Mouse (Mus musculus) adrenal gland, adult 2 months (tissue): ENCODE data around the gene Frmpd2. TPM values are rescaled to one million over a fixed set of nuclear protein-coding genes. Genes with fewer than 3 reads are reported as not detected.

Experiments used
- DNase-seq: peaks from one replicate; pipeline ENCODE4 v3.0.0; 2021
- polyA plus RNA-seq: library from polyadenylated mRNA; depleted of rRNA; stranded (reverse); fragments of >200 nt; gene quantifications from 2 replicates; pipeline ENCODE4 v1.2.3, GENCODE M21; 2012
- total RNA-seq, 2 experiments: library from RNA; stranded (reverse); gene quantifications; 2 replicates each; pipeline ENCODE4 v1.2.3; 2021

Gene Frmpd2
- total and polyA plus RNA-seq, 3 experiments = 0.12 TPM; not detected in 2

DNA sequence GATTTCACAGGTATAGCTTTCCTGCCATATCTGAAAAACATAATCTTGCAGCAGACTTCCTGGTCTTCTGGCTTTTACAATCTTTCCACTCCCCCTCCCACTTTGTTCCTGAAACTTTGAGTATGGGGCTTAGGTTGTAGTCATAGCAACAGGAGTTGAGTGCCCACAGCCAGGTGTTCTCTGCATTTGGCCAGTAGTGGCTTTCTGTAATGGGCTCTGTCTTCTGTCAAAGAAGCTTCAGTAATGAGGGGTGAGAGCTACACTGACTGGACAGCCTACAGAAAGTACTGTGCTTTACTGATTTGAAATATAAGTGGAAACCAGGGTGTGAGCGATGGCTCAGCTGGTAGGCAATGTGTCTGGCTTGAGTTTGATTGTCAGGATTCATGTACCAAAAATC is 37.2 kb downstream of the Frmpd2 start:
- no peak for DNase-seq

DNA sequence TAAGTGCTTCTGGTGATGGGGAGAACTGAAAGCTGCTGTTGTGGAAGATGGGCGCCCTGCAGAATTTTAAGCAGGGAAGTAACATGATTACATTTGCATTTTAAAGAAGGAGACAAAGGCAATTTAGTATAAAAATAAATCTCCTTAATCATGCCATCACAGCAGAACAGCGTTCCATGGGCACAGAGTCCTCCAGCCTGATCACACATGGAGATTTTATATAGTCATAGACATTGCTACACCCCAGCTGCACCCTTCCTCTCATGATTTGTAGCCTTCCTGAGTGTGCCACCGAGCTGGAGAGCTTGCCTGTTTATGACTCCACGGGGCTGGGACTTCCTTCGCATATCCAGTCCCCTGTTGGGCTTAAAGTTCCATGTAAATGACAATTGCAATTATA is 42.4 kb downstream of the Frmpd2 start:
- no peak for DNase-seq

DNA sequence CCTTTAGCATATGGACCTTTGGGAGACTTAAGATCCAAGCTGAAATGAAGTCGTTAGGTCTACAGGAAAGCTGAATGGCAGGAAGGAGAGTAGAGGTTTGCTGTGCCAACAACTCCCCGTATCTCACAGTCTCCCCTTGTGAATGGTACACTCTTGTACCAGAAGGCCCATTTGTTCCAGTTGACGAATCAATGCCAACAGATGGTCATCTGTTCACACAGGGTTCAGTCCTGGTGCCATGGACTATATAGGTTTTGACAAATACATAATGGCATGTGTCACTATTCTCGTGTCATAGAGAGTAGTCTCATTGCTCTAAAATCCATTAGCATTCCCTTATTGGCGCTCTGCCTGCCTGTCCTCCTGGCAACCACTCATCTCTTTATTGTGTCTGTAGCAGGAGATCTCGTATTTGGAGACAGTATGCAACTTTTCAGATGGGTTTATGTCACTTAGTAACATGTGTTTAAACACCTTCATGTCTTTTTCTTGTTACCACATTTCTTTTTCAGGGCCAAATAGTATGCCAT is 43.3 kb downstream of the Frmpd2 start:
- no peak for DNase-seq

DNA sequence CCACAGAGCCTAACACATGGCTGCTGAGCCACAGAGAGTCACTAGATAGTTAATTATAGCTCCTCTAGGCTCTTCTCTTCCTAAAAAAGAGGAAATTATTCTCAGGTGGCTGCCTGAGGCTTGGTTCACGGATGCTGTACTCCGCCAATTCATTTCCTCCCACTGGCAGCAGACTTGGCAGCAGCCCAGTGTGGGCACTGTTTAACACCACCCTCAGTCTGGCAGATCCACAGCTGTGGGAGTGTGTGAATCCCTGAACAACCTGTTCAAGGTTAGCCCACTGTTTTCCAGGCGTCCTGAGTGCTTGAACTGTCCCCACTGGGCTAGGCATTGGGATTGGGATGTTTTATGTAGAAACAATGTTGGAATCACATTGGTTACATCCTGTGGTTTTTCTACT is 50.0 kb downstream of the Frmpd2 start:
- DNase-seq = no peak

DNA sequence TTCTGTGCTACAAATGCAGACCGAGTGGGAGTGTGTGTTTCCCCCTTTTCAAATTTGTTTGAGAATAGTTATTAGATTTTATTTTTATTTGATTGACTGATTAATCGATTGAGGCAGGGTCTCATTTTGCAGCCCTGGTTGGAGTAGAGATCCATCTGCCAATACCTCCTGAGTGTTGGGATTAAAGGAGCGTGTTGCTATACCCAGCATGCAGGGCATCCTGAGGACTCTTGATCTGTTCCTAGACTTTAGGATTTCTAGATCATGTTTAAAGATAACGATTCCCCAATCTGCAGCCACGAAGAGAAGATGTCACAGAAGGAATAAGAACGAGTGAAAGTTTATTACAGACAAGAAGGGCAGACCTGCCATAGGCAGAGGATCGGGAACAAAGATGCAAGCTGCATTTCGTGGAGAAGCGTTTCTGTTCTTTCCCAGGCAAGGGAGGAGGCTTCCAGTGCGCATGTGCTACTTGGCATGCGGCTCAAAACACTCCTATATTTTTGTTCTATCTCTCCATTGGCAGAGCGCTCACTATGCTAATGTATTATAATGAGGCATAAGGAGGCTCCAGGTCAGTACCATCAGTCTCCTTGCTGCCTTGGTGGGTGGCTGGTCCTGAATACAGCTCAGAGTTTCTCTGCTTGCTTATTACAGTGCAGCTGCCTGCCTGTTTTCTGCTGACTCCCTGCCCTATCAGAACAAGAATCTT is 53.9 kb downstream of the Frmpd2 start:
- no peak for DNase-seq

DNA sequence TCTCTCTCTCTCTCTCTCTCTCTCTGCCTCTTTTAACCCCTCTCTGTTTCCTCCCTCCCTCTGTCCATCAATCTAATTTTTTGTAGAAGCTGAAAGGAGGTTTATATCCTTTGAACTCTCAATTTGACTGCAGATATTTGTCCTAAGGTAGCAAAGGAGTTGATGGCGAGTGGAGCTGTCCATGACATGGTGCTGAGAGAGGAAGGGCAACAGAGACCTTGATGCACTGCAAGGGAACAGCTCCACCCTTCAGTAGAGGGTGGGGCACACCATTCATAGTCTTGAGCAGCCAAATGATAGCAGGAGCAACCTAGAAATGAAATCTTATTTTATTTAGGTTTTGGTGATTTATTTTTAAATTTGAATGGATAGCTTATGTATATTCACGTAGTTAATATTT is 55.1 kb downstream of the Frmpd2 start:
- no peak for DNase-seq

DNA sequence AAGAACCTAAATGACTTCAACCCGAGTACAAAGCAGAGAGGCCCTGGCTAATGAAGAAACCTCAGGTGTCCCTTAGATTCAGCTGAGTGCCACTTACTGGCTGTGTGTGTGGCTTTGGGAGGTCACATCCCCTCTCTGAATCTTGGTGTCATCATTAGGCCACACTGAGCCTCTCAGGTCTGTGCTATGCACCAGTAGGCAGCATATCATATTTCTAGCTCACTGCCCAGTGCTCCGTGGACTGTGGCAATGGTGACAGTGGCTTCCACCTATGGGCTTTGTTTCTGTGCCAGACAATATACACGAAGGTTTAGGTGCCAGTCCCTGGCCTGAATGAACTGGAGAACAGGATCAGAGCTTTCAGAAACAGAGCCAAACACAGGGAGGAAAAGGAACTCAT is 56.4 kb downstream of the Frmpd2 start:
- DNase-seq = no peak

DNA sequence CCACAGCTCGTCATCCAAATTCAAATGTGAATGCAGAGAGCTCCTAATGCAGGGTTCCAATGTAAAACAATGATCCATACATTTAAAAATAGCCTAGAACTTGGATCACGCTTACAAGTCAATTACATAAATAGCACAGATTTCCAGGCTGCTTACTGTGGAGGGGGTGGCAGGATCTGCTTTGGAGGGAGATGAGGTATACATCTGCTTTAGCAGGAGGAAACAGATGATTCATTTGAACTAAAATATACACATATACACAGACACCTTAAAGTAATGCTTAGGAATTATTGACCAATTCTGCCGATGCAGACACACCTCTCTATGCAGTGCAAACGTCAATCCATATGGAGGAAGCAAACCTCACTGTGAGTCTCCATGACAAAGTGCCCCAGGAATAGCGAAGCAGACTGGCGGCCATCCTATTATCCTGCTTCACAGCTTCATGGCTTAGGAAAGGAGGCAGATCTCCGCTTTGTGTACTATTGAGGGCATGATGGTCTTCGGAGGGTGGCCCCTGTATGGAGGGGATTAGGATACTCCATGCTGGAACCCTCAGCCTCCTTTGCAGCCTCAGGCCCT is 59.9 kb downstream of the Frmpd2 start:
- no peak for DNase-seq

DNA sequence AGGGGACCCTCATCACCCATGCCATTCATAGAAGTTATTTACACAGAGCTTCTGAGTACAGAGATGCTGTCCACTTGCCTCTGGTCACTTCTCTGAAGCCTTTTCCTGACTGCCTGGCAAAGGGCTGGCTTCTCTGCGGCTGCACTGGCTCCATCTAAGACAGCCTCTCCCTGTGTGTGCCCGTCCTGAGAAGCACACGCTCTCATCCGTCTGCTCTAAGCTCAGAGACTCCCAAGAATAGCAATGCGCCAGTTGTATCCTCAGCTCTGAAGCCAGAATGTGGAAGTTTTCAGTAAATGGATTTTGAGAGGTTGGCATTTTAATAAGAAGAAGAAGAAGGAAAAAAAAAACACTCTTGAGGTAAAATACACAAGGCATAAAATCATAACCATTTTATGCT is 61.3 kb downstream of the Frmpd2 start:
- no peak for DNase-seq

DNA sequence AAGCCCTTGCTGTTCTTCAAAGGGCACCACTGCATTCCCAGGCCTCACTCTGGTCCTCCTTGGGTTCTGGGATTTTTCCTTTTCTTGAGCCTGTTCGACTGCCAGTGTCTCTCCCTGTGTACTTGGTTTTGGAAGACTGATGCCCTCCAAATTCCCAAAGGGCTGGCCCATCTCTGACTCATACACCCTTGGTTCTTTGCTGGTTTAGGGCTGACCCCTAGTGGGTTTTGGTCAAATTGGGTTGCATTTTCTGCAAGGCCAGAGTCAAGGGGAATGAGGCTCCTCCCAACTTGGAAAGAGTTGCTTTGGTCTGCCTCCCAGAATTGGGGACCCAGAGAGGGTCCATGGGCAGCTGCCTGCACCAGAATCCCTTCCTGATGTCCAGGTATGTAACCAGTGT is 62.0 kb downstream of the Frmpd2 start:
- peak; percentile 2 for DNase-seq

DNA sequence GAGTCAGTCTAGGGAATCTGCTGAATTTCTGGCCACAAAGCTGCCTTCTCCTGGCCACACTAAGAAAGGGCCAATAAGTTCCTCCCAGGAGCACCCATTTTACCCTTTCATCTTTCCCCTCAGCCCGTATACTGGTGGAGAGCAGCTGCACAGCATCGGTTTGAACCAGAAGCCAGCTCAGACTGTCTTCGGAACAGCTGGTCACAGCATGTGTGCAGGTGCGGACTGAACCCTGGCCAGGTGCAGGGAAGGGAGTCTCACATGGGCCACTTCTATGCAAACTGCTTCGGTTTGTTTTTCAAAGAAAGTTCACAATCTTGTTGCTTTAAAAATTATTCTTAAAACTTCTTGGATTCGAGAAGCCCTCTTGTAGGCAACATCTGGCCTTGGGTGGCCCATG is 63.8 kb downstream of the Frmpd2 start:
- no peak for DNase-seq

DNA sequence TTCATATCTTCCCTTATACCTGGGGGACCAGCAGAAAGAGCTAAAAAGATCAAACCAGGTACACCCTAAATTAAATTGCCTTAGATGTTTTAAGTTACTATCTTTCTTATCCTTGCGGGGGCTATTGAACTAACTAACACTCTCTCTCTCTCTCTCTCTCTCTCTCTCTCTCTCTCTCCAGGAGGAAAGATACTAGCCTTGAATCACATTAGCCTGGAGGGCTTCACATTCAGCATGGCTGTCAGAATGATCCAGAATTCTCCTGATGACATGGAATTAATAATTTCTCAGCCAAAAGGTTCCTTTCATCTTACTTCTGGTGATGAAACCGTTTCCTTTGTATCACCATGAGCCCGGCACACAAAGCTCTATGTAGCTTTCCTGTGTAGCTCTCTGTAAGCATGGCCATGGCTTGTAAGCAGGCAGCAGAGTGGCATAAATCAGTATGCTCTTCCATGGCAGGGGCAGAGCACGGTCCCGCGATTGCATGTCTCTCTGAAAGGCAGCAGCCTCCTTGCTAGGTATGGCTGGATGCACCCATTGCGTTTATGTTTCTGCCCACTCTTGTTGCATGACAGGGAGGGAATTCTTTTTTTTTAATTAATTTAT is 68.2 kb downstream of the Frmpd2 start:
- no peak for DNase-seq

DNA sequence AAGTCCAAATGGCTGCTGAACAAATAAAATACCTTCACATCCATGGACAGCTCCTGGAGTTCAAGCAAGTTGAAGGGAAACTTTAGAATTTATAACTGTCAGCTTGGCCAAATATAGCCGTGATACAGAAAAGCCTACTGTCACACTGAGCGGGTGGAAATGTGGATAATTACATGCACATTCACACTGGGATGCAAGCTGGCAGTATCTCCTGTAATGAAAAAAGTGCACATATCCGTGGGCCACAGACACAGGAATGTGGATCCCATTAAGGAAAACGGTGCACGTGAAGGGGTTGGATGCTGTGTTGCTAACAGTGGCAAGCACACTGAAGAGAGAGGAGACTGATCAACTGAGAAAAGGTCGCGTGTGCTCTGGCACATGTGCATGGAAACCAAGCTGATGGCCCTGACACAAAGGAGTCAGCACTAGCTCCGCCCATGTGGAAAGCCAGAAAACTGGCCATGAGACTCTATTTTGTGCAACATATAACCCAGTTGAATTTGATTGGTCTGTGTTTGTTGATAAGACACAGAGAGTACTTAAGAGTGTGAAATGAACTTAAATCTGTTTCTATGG is 74.2 kb downstream of the Frmpd2 start:
- no peak for DNase-seq

DNA sequence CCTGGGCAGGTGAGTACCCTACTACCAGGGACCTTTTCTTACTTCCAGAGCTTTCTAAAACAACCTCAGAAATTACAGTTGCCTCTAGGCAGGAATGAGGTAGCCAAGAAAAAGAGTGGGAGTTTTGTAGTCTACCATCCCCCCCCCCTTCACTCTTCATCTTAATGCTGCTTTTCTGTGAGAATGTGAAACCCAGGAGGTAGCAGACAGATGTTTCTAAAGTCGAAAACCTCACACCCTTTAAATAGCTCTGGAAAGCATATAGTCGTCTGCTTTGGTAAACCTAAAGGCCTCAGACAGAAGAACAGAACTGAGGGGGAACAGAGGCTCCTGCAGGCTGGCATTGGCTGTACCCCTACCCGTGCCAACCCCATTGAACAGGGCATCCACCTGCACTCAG is 77.2 kb downstream of the Frmpd2 start:
- no peak for DNase-seq

DNA sequence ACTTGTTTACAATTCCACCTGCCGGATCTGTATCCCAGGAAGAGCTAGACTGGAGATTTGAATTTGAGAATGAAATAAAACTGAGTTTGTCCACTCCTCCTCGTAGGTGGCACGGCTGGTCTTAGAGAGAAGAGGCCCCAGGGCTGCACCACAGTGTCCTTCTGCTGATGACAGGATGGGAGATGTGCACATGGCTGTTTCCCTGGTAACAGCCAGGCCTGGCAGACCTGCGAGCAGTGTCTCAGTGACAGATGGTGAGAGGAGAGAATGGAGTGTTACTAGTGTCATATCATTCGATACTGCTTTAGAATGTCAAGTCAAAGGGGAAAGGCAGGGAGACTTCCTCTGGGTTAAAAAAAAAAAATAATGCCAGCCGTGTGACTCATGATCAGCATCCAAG is 78.4 kb downstream of the Frmpd2 start:
- DNase-seq = peak; percentile 2

DNA sequence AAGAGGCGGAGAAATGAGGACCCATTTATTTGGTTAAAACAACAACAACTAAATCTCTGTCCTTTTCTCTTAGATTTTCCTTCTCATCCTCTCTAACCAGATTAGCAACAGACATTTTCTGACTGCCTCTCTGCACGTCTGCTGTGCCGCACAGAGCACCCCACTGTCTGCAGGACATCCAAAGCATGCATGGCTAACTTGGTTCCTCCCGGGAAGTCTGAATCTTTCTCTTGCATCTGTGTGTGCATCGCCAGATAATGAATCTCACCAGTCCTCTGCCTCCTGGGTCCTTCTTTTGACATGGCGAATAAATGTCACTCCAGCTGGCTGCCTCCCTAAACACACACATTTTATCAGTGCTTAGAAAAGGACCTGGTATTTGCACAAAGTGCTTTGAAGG is 99.2 kb downstream of the Frmpd2 start:
- no peak for DNase-seq

DNA sequence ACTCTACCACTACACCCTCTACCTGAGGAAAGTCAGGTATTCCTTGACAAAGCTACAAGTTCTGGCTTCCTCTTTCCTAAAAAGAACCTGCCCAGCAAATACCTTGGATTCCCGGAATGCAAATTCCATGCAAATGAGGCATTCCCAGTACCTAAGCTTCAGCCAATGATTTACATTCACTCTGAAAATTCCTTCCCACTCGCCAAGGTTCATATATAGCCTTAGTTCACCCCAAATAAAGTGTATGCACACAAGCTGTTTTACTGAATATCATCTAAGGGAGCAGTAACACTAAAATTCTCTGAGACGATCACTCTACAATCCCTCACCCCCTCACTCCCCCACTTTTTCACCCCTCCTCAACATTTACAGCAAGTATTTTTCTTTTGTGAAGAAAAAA is 102.1 kb downstream of the Frmpd2 start:
- no peak for DNase-seq

DNA sequence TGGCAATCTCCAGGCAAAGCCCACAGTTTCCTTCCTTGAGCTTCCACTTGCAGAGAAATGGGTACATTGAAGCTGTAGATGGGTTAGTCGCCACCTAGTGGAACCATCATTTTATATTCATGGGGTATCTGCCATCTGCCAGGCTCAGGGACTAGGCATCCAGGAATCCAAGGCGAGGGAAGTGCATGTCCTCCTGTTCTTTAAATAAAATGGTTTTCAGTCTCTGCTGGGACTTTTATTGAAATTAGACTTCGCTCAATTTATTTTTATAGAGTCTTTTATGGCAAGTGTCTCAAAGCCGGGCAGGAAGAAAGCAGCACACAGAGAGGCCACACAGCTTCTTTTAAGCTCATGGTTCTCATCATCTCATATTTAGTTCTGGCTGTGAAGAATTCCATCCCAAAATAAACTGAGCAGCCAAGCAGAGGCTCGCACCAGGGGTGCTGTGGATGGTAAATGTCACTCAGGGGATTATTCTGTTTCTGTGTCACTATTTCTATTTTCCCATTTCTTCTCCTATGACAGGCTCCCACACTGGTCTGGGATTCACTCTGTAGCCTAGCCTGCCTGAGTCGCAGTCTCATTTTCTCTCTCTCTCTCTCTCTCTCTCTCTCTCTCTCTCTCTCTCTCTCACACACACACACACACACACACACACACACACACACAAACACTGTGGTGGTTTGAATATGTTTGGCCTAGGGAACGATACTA is 108.4 kb downstream of the Frmpd2 start:
- no peak for DNase-seq

DNA sequence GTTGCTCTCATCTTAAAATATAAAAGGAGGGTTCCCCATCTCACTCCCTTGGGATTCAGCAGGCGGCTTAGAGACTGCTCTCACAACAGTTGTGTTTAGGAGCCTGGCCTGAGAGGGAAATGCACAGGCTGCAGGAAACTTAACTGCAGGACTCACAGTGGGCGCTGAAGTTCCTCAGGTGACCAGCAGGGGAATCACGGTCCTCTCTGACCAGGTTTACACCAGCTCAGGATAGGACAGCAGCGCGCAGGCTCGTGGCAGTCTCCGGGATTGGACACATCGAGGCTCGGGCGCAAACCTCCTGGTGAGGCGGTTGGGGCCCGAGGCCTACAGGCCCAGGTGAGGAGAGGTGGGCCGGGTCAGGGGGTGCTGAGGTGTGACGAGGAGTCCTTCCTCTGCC is 117.5 kb downstream of the Frmpd2 start, which contains the start of gene Ptpn20:
Gene Ptpn20 (plus strand): TSS at position 257 of the 400 bp plus-strand sequence.
- DNase-seq = no peak

DNA sequence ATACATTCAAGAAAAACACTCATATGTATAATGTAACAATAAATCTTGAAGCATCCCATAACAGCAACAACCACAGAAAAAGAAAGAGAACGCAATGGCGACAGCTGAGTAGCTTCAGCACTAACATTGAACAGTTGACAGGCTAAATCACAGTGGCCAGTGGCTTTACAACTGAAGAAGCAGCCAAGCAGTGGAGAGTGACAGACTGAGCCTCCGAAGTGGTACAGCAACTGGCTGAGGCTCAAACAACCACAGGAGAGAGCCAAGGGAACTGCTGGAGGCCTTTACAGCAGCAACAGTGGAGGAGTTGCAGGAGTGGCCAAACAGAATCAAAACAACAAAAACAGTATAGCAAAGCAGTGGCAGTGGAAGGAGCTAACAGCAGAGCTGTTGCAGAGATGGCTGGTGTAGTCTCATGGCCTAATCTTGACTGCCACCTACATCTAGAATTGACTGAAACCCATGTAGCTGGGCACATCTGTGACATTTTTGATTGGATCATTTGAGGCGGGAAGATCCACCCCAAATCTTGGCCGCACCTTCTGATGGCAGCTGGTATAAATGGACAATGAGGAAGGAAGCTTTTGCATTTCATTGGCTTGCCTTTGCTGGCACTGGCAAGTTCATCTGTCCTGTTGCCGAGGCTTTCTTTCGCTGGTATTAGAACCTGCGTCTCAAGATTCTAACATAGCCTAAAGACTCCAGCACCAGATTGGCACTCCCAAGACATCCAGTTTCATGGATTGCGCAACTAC is 127.1 kb downstream of the Frmpd2 start:
- DNase-seq = no peak

DNA sequence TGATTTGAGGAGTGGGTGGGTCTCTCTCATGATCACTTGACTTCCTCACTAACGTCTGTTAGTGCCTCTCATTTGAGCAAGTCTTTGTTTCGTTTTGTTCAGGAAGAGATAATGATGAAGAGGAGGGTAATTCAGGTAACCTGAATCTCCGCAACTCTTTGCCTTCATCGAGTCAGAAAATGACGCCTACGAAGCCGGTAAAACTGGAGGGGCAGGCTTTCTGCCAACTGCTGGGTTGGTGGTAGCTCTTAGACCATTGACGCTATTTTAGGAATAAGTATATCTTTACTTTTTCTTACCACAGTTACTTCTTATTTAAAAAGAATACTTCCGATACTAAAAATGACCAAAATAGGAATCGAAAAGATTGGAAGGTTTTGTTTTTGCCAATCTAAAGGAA is 135.9 kb downstream of the Frmpd2 start:
- DNase-seq = no peak
